Mouse (Mus musculus) hindbrain, embryonic 11.5 days (tissue): ENCODE measurements around the gene Vmp1. TPM values are rescaled to one million over a fixed set of nuclear protein-coding genes. Genes with fewer than 3 reads are reported as not detected.

Experiments
- ATAC-seq: fragments of 200-750 bp; cut with Nextera tagmentation; 2 replicates; pipeline ENCODE4 v1.8.0; 2017; ENCODE audit warnings: mild to moderate bottlenecking, moderate TSS enrichment, moderate library complexity; ENCODE audit not compliant: low FRiP score
- DNase-seq: peaks from one replicate; pipeline ENCODE4 v3.0.0-alpha.2; 2015; ENCODE audit warnings: low spot score
- H3K27ac ChIP-seq: fragments of 300-500 bp; sonication (generic); 2 replicates; pipeline ENCODE4 v1.5.1; 2014; ENCODE audit warnings: mild to moderate bottlenecking, low read depth, low read length
- H3K27me3 ChIP-seq: fragments of 300-500 bp; sonication (generic); 2 replicates; pipeline ENCODE4 v1.6.1; 2014; ENCODE audit warnings: mild to moderate bottlenecking, low read length, moderate library complexity, mixed read lengths; ENCODE audit not compliant: control insufficient read depth, insufficient read depth
- H3K36me3 ChIP-seq: fragments of 300-500 bp; sonication (generic); 2 replicates; pipeline ENCODE4 v1.6.1; 2014; ENCODE audit warnings: mild to moderate bottlenecking, low read length, moderate library complexity, mixed read lengths; ENCODE audit not compliant: control insufficient read depth, insufficient read depth
- H3K4me1 ChIP-seq: fragments of 300-500 bp; sonication (generic); replicated peaks from 2 replicates; pipeline ENCODE4 v1.6.1; 2014; ENCODE audit warnings: low read length, mixed read lengths; ENCODE audit not compliant: control insufficient read depth, insufficient read depth
- H3K4me2 ChIP-seq: fragments of 300-500 bp; sonication (generic); replicated peaks from 2 replicates; pipeline ENCODE4 v1.6.1; 2014; ENCODE audit warnings: mild to moderate bottlenecking, low read depth, low read length
- H3K4me3 ChIP-seq: fragments of 300-500 bp; sonication (generic); 2 replicates; pipeline ENCODE4 v1.5.1; 2014; ENCODE audit warnings: low read depth, low read length
- H3K9ac ChIP-seq: fragments of 300-500 bp; sonication (generic); 2 replicates; pipeline ENCODE4 v1.6.1; 2014; ENCODE audit warnings: low read depth, low read length
- H3K9me3 ChIP-seq: fragments of 300-500 bp; sonication (generic); 2 replicates; pipeline ENCODE4 v1.6.1; 2016; ENCODE audit warnings: low read length; ENCODE audit not compliant: control insufficient read depth
- WGBS: fragments of 180-500 bp; shearing (Covaris S2); extraction: QIAGEN DNeasy Blood & Tissue Kit; methylation state at CpG from one replicate; pipeline ENCODE4 v1.1.7; 2014; 5-methylcytosine and 5-hydroxymethylcytosine counted together
- microRNA counts: library from miRNA; unstranded; fragments of <30 nt; microRNA quantifications from one replicate; lab custom pipeline; 2015
- polyA plus RNA-seq: library from polyadenylated mRNA; unstranded; fragments of >200 nt; fragmentation: Nextera tagmentation; extraction: Ambion mirVana; gene quantifications from 2 replicates; pipeline ENCODE4 v1.2.1, GENCODE M21; 2014

Vmp1 gene
- polyA plus RNA-seq, 1 experiment from 2014 or later: 105 TPM

DNA sequence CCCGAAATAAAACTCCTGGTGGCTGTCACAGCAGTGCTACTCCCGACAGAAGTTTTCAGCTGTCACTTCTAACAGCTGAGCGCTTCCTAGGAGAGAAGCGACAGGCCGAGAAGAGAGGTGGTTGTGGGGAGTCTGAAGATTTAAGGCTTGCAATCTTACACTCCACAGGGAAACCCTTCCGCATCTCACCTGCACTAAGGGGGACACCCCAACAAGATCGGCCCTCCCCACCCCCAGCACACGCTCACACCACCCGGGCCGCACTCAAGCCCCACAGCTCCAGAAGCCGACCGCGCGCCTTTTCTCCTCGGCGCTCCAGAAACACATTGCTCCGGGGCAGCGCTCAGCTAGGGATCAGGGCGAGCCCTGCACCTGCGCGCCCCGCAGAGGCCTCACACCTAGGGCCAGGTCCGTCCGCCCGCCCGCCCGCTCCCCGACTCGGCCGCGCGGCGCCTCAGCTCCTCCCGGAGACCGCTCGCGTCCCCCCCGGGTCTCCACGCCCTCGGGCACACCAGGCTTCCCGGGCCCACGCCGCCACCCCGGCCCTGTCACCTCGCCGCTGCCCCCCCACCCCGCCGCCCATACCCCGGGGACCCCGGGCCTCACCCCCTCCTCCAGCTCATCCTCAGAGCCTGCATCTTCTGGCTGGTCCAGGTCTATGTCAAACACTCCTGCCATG, 139.5 kb downstream of the Vmp1 start:
- DNase-seq (no peak), ATAC-seq (peak; percentile 71)
- Histone ChIP-seq H3K27ac (peak overlapping the region; percentile 68), H3K9ac (peak overlapping the region; percentile 75), H3K27me3 (no peaks in the 10 kb centered on the region), H3K36me3 (no peaks in the 10 kb centered on the region), H3K4me2 (peak overlapping the region; percentile 86), H3K9me3 (no peaks in the 10 kb centered on the region), H3K4me1 (no peaks in the 10 kb centered on the region), H3K4me3 (peak overlapping the region; percentile 78)
- under 1% methylated on average over 44 of the region's 50 CpGs for WGBS

DNA sequence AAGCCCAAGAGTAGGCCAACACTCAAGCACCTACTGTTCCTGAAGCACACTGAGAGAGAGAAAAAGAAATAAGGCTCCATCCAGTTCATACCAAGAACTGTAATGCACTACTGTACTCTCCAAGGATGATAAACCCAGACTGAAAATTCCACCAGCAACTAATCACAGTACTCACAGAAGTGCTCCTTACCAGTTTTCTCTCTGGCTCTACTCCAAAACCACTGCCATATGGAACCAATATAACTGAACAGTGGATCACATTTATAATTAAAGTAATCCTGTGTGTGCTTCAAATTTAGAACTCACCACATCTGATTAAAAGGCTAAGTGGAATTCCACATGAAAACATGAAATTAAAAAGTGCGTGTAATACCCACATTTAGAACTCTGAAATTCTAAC, 140.8 kb downstream of the Vmp1 start:
- Histone ChIP-seq H3K9ac (no peak overlapping the region), H3K27me3 (no peaks in the 10 kb centered on the region), H3K4me1 (no peaks in the 10 kb centered on the region), H3K27ac (no peak overlapping the region), H3K9me3 (no peaks in the 10 kb centered on the region), H3K36me3 (no peaks in the 10 kb centered on the region), H3K4me2 (no peak overlapping the region), H3K4me3 (no peak overlapping the region)
- ATAC-seq (no peak), DNase-seq (no peak)
- 90% methylated on average over 1 of the region's 1 CpGs for WGBS

DNA sequence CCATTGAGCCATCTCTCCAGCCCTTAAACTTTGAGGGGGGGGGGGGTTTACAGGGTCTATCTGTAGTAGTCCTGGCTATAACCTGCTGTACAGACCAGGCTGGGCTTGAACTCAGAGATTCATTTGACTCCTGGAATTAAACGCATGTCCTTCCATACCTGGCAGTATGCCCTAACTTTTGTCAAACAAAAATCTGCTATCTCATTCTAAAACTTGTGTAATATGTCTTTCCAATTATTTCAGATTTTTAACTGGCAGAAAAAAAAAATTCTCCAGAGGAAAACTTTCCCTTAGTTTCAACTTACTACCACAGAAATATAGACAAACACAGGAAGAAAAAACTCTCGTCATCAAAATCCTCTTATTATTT, 143.2 kb downstream of the Vmp1 start:
- DNase-seq (no peak), ATAC-seq (no peak)
- H3K27ac ChIP-seq: no peak overlapping the region
- whole genome bisulfite sequencing: 98% methylated on average over 2 of the region's 2 CpGs
- H3K27me3 ChIP-seq: no peaks in the 10 kb centered on the region
- no peak overlapping the region for H3K4me2 ChIP-seq
- H3K36me3 ChIP-seq: no peaks in the 10 kb centered on the region
- no peak overlapping the region for H3K4me3 ChIP-seq
- H3K9ac ChIP-seq: no peak overlapping the region
- no peaks in the 10 kb centered on the region for H3K4me1 ChIP-seq
- no peaks in the 10 kb centered on the region for H3K9me3 ChIP-seq

DNA sequence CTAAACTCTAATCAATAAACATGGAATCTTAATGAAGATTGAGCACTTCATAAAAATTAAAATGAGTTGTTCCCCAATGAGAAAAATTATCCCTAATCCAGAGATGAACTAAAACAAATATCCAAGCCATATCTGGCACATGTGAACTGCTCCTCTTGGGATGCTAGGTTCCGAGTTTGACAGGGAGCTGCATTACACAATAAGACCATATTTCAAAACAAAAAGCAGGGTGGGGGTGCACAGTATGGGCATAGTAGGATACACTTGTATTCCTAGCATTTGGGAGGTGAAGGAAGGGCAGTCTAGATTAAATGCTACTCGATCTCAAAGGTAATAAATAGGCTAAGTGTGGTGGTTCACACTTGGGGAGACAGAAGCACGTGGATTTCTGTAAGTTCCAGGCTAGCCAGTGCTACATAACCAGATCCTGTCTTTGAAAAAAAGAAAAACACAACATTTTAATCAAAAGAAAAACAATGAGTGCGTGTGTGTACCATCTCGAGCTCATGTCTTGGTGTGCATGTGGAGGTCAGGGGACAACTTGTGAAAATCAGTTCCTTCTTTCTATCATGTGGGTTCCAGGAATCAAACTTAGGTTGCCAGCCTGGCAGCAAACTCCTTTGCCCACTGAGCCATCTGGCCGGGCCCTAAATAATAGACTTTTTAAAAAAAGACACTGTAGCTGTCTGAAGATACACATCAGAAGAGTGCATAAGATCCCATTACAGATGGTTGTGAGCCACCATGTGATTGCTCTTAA, 143.7 kb downstream of the Vmp1 start:
- Histone ChIP-seq H3K9ac (no peak overlapping the region), H3K4me3 (no peak overlapping the region), H3K4me1 (no peaks in the 10 kb centered on the region), H3K9me3 (no peaks in the 10 kb centered on the region), H3K36me3 (no peaks in the 10 kb centered on the region), H3K27me3 (no peaks in the 10 kb centered on the region), H3K27ac (no peak overlapping the region), H3K4me2 (no peak overlapping the region)
- DNase-seq (no peak), ATAC-seq (no peak)
- 95% methylated on average over 6 of the region's 6 CpGs for WGBS

DNA sequence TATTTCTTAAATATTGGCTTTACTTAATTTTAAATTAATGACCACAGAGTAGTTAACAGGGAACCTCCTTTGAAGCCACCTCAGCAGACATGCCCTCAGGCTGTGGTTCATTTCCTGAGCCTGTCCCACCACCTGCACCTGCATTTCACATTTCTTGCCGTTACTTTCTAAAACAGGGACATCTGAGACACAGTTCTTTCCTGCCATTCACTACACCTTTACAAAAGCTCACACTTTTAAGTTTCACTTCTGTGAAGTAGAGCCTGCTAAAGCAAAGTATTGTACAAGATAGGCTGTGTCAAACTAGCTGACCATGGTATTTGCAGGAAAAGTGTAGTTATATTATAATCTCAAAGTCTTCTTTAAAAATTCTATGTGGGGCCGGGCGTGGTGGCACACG, 144.8 kb downstream of the Vmp1 start:
- ATAC-seq: no peak
- H3K27ac ChIP-seq: no peak overlapping the region
- H3K4me1 ChIP-seq: no peaks in the 10 kb centered on the region
- H3K27me3 ChIP-seq: no peaks in the 10 kb centered on the region
- H3K36me3 ChIP-seq: no peaks in the 10 kb centered on the region
- H3K9me3 ChIP-seq: no peaks in the 10 kb centered on the region
- 92% methylated on average over 4 of the region's 4 CpGs for WGBS
- no peak for DNase-seq
- H3K4me2 ChIP-seq: no peak overlapping the region
- no peak overlapping the region for H3K4me3 ChIP-seq
- no peak overlapping the region for H3K9ac ChIP-seq

DNA sequence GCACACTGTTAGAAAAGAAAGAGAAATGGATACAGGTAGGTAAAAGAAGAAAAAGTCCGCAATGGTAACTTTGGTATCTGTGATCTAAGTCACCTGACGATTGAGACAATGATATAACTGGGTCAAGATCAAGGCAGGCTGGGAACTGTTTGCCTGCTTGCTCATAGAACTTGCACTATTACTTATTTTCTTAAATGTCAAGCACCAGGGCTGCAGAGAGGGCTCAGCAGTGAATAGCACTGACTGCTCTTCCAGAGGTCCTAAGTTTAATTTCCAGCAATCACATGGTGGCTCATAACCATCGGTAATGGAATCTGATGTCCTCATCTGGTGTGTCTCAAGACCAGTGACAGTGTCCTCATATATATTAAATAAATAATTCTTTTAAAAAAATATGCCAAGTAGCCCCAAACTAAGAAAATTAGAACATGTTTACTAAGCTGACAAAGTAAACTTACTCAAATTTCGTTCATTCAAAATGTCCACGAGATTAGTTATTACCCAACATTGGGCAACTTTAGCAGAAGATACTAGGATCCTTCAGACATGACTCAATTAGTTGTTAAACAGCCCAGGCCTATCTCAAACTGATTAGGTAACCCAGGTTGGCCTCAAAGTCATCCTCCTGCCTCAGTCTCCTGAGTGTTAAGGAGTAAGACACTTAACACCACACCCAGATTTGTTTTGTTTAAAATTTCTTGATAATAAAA, 149.3 kb downstream of the Vmp1 start:
- no peak overlapping the region for H3K9ac ChIP-seq
- DNase-seq (no peak), ATAC-seq (no peak)
- no peak overlapping the region for H3K4me3 ChIP-seq
- H3K4me1 ChIP-seq: no peaks in the 10 kb centered on the region
- H3K4me2 ChIP-seq: no peak overlapping the region
- H3K27me3 ChIP-seq: no peaks in the 10 kb centered on the region
- H3K9me3 ChIP-seq: no peaks in the 10 kb centered on the region
- 97% methylated on average over 5 of the region's 5 CpGs for WGBS
- no peak overlapping the region for H3K27ac ChIP-seq
- no peaks in the 10 kb centered on the region for H3K36me3 ChIP-seq

MicroRNAs encoded within 50 kb of the gene (microRNA counts, 519-probe panel; counts per million panel counts)
- 4,854 counts per million, percentile 62 among the panel's probes with 10 or more counts for microRNA mmu-miR-21 (lab: Ali Mortazavi, UCI)

Other genes with a start within 250 kb of the Vmp1 start
- gene Rnft1, start 199.2 kb downstream of the Vmp1 start, polyA plus RNA-seq: 21.5 and 26.3 TPM in 2 replicates
- 56.4 and 57.8 TPM in 2 replicates for gene Rps6kb1, start 139.0 kb downstream of the Vmp1 start, polyA plus RNA-seq
- 13.5 and 17.2 TPM in 2 replicates for gene Tubd1, start 138.8 kb downstream of the Vmp1 start, polyA plus RNA-seq
- 40.3 and 42.4 TPM in 2 replicates for gene Ptrh2, start 149 bp upstream of the Vmp1 start, polyA plus RNA-seq
- 173 and 188 TPM in 2 replicates for gene Cltc, start 73.7 kb upstream of the Vmp1 start, polyA plus RNA-seq
- gene Dhx40, start 123.9 kb upstream of the Vmp1 start, polyA plus RNA-seq: 52.6 and 52.7 TPM in 2 replicates